Mouse (Mus musculus) brain, embryonic 14.5 days (tissue): ENCODE measurements around the gene Heph. TPM values are rescaled to one million over a fixed set of nuclear protein-coding genes. Genes with fewer than 3 reads are reported as not detected.
"Not testable (repeated sequence)": the region's sequence is repeated elsewhere in the genome, so short reads cannot be mapped to it uniquely, and the experiment has no call there.

Source experiments
- DNase-seq: peaks from one replicate; pipeline ENCODE4 v3.0.0-alpha.2; 2011; ENCODE audit warnings: low read depth
- CTCF ChIP-seq: fragments of 200-500 bp; IDR thresholded peaks from 2 replicates; pipeline ENCODE4 v1.5.1; 2012; ENCODE audit warnings: inconsistent platforms, mild to moderate bottlenecking, moderate library complexity, borderline replicate concordance; ENCODE audit not compliant: insufficient read depth, insufficient read length; ENCODE audit errors: extremely low read depth
- POLR2A ChIP-seq: fragments of 200-500 bp; IDR thresholded peaks from 2 replicates; pipeline ENCODE4 v1.6.1; 2012; ENCODE audit warnings: mild to moderate bottlenecking, inconsistent platforms, borderline replicate concordance; ENCODE audit not compliant: poor library complexity, insufficient read depth, insufficient read length, severe bottlenecking; ENCODE audit errors: extremely low read depth
- polyA plus RNA-seq: library from polyadenylated mRNA; depleted of rRNA; stranded (reverse); fragments of >200 nt; gene quantifications from 2 replicates; pipeline ENCODE4 v1.2.3, GENCODE M21; 2012; rRNA removed

The Heph gene
- polyA plus RNA-seq = 3.3 and 5.1 TPM in 2 replicates

GRCm38 (mm10) chrX:96455149-96455548 is at the start of gene Heph:
Gene Heph (plus strand): TSS chrX:96455359.
- TF ChIP-seq POLR2A (no peak), CTCF (no peak)
- no peak for DNase-seq

DNA sequence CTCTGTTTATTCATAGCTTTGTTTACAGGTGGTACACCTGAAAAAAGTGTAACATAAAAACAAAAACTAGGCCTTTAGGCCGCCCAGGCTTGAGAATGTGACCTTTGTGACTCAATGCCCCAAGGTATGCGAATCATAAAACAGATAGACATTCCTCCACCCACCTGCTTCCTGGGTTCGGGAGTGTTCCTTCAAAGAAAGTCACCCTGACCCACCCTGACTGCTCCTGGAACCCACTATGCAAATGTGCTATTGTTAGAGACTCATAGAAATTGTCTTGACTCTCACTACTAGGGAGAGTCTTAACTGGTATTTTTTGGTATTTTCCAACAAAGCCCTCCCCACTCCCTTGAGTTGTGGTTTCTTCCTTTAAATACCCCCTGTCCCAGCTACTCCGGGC is 39.8 kb upstream of the Heph start:
- not testable (repeated sequence) for DNase-seq

DNA sequence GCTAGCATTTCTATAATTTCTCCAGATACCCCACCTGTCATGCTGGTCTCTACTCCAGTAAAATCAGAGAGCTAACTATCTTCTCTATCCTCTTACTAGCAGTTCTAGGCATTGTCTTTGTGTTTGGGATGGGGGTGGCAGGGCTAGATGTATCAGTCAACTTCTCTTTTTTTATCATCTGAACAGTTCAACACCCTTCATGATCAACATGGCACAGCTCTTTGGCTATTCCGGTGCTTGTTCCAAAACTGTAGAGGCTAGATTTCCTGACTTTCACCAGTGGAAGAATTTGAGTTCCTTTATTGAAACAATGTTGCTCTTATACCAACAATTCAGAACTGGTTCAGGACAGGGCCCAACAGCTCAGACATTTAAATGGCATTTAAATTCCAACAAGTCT is 38.2 kb upstream of the Heph start:
- DNase-seq = no peak
- TF ChIP-seq POLR2A (no peak), CTCF (no peak)

DNA sequence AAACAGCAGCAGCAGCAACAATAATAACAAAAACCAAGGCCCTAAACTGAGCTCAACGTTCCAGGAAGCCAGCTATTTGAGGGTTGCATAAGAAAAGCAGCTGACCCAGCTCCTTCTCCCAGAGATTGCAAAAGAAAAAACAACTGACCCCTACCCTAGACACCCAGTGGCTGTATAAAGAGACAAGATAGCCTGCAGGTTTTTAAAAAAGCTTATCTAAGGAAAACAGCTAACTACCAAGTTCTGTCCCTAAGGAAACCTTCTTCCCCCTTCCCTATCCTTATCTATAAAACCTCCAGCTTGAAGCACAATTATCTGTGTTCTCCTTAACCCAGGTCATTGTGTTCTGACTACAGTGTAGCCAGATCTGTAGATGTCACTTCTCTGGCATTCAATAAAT is 37.4 kb upstream of the Heph start:
- TF ChIP-seq CTCF (no peak), POLR2A (no peak)
- no peak for DNase-seq

DNA sequence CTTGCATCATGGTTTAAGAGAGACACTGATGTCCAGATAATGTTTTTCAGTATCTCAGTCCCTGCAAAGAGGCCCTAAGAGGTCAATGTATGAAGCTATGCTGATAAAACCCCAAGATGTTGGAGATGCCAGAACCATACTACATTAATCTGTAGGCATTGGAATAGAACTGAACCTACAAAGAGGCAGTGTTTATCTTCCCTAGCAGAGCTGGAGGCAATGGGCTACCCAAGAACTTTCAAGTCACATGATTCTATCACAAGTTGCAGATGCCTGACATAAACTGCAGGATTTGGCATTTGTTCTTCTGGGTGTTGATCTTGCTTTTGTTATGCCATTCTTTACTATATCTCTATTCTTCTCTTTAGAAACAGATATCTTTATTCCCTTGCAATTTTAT is 35.8 kb upstream of the Heph start:
- TF ChIP-seq CTCF (no peak), POLR2A (no peak)

DNA sequence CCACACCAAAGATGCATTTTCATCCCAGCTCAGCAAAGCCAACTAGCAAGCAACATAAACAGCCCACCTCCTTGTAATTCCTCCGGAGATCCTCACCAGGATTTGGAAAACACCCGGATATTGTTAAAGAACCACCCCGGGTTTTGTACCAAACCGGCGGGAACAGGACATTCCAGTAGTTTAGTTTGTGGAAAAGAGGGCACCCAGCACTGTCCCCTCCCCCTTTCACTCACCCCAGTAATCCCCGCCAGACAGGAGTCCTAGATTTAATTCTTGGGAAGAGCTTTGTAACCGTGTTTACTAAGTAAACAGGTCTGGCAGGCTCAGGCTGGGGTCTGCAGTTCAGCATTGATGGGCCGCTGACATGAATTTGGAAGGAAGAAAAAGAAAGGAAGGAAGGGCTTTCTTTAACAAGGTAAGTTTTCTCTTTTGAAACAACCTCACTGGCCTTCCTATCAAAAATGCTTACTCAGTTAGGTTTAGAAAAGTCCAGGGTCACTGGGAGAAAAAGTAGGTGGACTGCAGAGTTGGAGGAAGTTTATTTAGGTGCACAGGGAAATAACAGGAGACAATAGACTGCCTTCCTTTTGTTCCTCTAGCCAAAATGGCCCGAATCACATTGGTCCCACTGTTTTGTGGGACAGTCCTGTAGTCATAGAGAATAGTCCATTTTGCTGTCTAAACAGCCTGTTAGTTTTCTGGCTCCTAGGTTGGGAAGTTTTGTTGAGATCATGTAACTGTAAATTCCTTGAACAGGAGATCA is 1.2 kb downstream of the Heph start, which contains the start of gene Hsf3:
TSS of gene Hsf3 (minus strand) at position 94 of the 763 bp plus-strand sequence.
- TF ChIP-seq POLR2A = no peak
- no peak for TF ChIP-seq CTCF
- peak; percentile 33 for DNase-seq

More for the DNA sequence above, 35.8 kb upstream of the Heph start:
- no peak for DNase-seq

- DNase-seq = peak; percentile 3
- TF ChIP-seq CTCF (no peak), POLR2A (no peak)
These were observed 46.4 kb downstream of the Heph start for GRCm38 (mm10) chrX:96501580-96501979.

Other genes starting within 250 kb of the Heph start
- gene Vsig4, start 161.9 kb upstream of the Heph start, polyA plus RNA-seq = not detected in 2 replicates
- gene Hsf3, start 935 bp downstream of the Heph start, polyA plus RNA-seq = not detected in 2 replicates